Mouse (Mus musculus) forebrain, embryonic 11.5 days (tissue): Measurements from ENCODE around the gene Dusp14. TPM values are rescaled to one million over a fixed set of nuclear protein-coding genes. Genes with fewer than 3 reads are reported as not detected.

Experiments used
- ATAC-seq: fragments of 200-750 bp; cut with Nextera tagmentation; replicated peaks from 2 replicates; pipeline ENCODE4 v1.8.0; 2017; ENCODE audit warnings: moderate TSS enrichment; ENCODE audit not compliant: low FRiP score
- DNase-seq: peaks from one replicate; pipeline ENCODE4 v3.0.0-alpha.2; 2017; ENCODE audit warnings: low spot score
- H3K27ac ChIP-seq: fragments of 300-500 bp; sonication (generic); 2 replicates; pipeline ENCODE4 v1.5.1; 2014; ENCODE audit warnings: low read depth, low read length
- H3K27me3 ChIP-seq: fragments of 300-500 bp; sonication (generic); 2 replicates; pipeline ENCODE4 v1.6.1; 2014; ENCODE audit warnings: mild to moderate bottlenecking, low read length, mixed read lengths; ENCODE audit not compliant: control insufficient read depth, insufficient read depth
- H3K36me3 ChIP-seq: fragments of 300-500 bp; sonication (generic); 2 replicates; pipeline ENCODE4 v1.6.1; 2014; ENCODE audit warnings: mild to moderate bottlenecking, low read length, moderate library complexity, mixed read lengths; ENCODE audit not compliant: control insufficient read depth, insufficient read depth
- H3K4me1 ChIP-seq: fragments of 300-500 bp; sonication (generic); replicated peaks from 2 replicates; pipeline ENCODE4 v1.6.1; 2014; ENCODE audit warnings: low read length, mixed read lengths; ENCODE audit not compliant: control insufficient read depth, insufficient read depth
- H3K4me2 ChIP-seq: fragments of 300-500 bp; sonication (generic); 2 replicates; pipeline ENCODE4 v1.6.1; 2014; ENCODE audit warnings: low read depth, mild to moderate bottlenecking, low read length, moderate library complexity, mixed read lengths; ENCODE audit not compliant: severe bottlenecking
- H3K4me3 ChIP-seq: fragments of 300-500 bp; sonication (generic); 2 replicates; pipeline ENCODE4 v1.5.1; 2014; ENCODE audit warnings: low read depth, low read length
- H3K9ac ChIP-seq: fragments of 300-500 bp; sonication (generic); 2 replicates; pipeline ENCODE4 v1.6.1; 2014; ENCODE audit warnings: low read length
- H3K9me3 ChIP-seq: fragments of 300-500 bp; sonication (generic); 2 replicates; pipeline ENCODE4 v1.6.1; 2016; ENCODE audit warnings: low read length, mixed read lengths; ENCODE audit not compliant: control insufficient read depth
- WGBS: fragments of 180-500 bp; shearing (Covaris S2); extraction: QIAGEN DNeasy Blood & Tissue Kit; methylation state at CpG from one replicate; pipeline ENCODE4 v1.1.7; 2014; 5-methylcytosine and 5-hydroxymethylcytosine counted together
- polyA plus RNA-seq: library from polyadenylated mRNA; unstranded; fragments of >200 nt; fragmentation: Nextera tagmentation; extraction: Ambion mirVana; gene quantifications from 2 replicates; pipeline ENCODE4 v1.2.1, GENCODE M21; 2014

The Dusp14 gene
- polyA plus RNA-seq, 1 experiment from 2014 or later: 12.8 TPM

DNA sequence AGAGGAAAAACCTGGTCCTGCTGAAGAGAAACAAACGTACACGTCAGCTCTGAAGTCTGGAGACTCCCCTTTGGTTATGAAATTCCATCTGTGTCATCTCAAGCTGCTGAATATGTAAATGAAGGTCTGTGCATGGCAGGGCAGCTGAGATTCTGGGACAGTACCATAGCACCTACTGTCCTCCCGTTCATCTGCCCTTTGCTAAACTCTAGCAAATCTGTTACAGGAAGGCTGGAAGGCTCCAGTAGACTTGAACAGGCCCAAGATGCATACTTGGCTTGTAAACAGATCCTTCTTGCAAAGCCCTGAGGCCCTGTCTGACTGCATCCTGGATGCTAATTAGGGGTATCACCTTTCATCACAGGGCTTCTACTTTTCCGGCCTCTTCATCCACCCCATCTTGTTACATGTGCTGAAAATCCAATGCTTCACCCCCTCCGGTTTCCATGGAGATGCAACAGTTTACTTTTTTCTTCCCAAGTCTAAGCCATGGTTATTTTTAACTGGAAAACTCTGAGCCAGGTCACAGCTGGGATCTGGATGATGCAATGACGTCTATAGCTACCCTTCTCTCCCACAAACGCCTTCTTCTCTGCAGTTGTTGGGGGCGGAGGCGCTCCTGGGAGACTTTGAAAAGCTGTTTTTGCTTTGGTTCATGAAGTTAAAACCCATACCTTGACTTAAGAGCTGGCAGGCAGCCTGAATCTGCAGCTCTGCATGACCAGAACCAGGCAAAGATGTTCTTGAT, 4.0 kb upstream of the Dusp14 start:
- DNase-seq (no peak), ATAC-seq (no peak)
- Histone ChIP-seq H3K36me3 (no peaks in the 10 kb centered on the region), H3K27me3 (peaks cover 7% of the 10 kb centered on the region), H3K4me2 (no peak overlapping the region), H3K27ac (no peak overlapping the region), H3K9ac (no peak overlapping the region), H3K4me1 (no peaks in the 10 kb centered on the region; the same call in 1 of the 2 replicates), H3K4me3 (no peak overlapping the region), H3K9me3 (no peaks in the 10 kb centered on the region)
- WGBS: 63% methylated on average over 9 of the region's 9 CpGs

DNA sequence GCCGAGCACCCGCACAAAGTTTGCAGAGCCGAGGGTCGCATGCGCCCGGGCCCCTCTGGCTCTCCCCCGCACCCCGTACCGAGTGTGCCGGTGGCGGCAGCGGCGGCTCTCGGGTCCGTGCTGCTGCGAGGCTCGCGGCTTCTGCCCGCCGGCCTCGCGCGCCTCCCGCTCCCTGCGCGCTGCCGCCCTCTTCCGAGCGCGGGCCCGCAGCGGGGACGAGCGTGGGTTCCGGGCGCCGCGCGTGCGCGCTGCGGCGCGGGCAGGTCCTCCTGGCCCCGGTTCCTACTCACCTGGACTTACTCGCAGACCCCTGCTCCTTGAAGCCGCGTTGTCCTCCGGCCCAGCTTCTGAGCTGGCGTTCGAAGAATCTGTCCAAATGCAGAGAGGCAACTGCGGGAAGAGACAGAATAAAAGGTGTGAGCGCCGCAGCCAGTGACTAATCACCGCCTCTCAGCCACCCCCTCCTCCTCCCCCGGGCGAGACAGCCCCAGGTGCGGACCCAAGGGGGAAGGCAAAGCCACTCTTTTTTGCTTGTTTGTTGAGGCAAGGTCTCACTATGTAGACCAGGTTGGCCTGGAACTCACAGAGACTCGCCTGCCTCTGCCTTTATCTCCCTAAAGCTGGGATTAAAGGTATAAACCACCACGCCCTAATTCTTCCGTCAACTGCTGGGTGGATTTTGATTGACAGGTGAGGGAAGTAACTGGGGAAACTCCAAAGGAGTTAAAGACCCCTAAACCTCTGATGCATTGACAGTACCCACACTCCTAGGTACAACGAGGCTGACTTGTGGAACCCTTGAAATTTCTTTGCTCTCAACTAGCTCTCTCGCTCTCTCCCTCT, 649 bp downstream of the Dusp14 start:
- peak overlapping the region; percentile 66 for H3K4me3 ChIP-seq
- WGBS: 2% methylated on average over 60 of the region's 63 CpGs
- peak overlapping the region; percentile 83 for H3K9ac ChIP-seq
- no peak overlapping the region for H3K27ac ChIP-seq
- no peaks in the 10 kb centered on the region for H3K36me3 ChIP-seq
- DNase-seq: peak; percentile 80
- no peaks in the 10 kb centered on the region for H3K9me3 ChIP-seq
- H3K4me1 ChIP-seq: peaks cover 10% of the 10 kb centered on the region
- peak overlapping the region; percentile 84 for H3K4me2 ChIP-seq
- ATAC-seq: peak; percentile 74
- H3K27me3 ChIP-seq: peaks cover 12% of the 10 kb centered on the region

DNA sequence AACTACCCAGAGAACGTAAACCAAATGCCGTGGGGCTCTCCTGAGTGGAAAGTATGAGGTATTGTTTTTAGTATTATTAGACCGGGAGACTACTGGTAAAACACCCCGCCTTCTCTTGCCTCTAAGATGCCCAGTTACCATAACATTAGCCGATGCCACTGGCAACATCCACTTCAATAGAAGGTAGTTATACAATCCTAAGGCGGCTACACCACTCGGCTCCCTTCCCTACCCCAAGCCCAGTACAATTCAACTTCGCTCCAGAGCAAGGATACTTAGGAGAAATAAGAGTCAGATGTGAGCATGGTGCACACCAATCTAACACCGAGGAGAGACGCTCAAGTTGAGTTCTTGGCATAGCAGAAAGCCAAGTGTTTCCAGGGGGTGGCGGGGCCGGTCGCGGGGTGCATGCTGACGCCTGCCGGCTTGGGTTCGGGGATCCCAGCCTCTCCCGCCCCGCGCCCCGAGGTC, 1.3 kb downstream of the Dusp14 start:
- Histone ChIP-seq H3K36me3 (no peaks in the 10 kb centered on the region), H3K4me1 (peaks cover 10% of the 10 kb centered on the region), H3K27me3 (peaks cover 12% of the 10 kb centered on the region), H3K9me3 (no peaks in the 10 kb centered on the region), H3K27ac (no peak overlapping the region), H3K4me2 (peak overlapping the region; percentile 84), H3K4me3 (peak overlapping the region; percentile 66), H3K9ac (peak overlapping the region; percentile 83)
- WGBS: 2% methylated on average over 21 of the region's 21 CpGs
- no peak for DNase-seq
- peak; percentile 61 for ATAC-seq

DNA sequence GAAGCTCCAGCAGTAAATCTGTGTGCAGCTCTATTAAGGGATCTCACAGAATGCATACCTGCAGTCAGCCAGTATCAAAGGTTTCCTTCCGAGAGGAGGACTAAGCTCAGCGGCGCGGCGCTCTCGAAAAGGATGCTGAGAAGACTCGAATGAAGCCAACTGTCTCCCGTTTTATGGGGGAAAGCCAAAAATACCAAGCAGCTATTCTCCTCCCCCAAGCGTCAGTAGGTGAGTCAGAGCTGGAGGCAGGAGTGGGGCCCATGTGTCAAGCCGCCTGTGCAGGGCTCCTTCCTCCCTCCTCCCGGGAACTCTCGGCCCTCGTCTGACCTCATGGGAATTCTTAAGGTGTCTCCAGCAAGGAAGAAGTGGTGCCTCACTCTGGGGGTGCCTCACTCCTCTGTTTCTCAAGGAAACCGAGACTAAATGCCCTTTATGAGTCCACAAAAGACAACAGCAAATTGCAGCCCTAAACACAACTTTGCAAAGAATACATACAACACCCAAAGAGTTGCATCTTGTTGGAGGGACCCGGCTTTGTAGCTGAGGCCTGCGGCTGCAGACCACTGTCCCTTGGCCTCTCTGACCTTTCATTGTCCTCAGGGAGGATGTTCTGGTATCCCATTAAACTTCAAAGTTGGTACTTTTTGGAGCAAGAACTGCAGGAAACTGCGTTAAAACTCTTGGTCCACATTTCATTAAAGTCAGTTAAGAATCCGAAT, 2.0 kb downstream of the Dusp14 start:
- H3K9ac ChIP-seq: no peak overlapping the region; the same call in 1 of the 2 replicates
- no peaks in the 10 kb centered on the region for H3K9me3 ChIP-seq
- no peaks in the 10 kb centered on the region for H3K36me3 ChIP-seq
- no peak for DNase-seq
- 7% methylated on average over 18 of the region's 18 CpGs for WGBS
- peaks cover 12% of the 10 kb centered on the region for H3K27me3 ChIP-seq
- H3K4me3 ChIP-seq: peak overlapping the region; percentile 66
- ATAC-seq: no peak
- H3K4me1 ChIP-seq: peaks cover 10% of the 10 kb centered on the region
- no peak overlapping the region for H3K27ac ChIP-seq
- H3K4me2 ChIP-seq: peak overlapping the region; percentile 84

DNA sequence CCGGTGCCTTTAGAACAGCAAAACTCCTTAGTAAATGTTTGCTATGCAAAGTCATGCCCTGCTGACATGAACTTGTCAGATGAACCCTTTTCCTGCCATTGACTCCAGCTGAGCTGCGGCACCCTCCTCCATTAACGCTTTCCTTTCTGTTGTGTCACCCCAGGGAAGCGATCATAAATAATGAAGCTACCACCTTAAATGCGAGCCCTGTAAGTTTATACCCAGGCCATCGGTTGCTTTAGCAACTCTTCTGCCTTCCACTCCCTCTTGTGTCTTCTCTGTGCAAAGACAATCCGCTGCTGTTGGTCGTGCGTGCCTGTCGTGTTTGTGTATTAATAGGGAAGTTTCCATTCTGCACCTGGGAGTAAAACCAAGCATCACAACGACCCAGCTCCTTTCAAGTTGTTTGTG, 3.0 kb downstream of the Dusp14 start:
- 15% methylated on average over 11 of the region's 11 CpGs for WGBS
- H3K36me3 ChIP-seq: no peaks in the 10 kb centered on the region
- peaks cover 10% of the 10 kb centered on the region for H3K4me1 ChIP-seq
- no peak overlapping the region for H3K4me3 ChIP-seq
- no peak overlapping the region for H3K27ac ChIP-seq
- no peak for DNase-seq
- no peaks in the 10 kb centered on the region for H3K9me3 ChIP-seq
- H3K9ac ChIP-seq: no peak overlapping the region
- no peak overlapping the region for H3K4me2 ChIP-seq
- no peak for ATAC-seq
- peaks cover 12% of the 10 kb centered on the region for H3K27me3 ChIP-seq

DNA sequence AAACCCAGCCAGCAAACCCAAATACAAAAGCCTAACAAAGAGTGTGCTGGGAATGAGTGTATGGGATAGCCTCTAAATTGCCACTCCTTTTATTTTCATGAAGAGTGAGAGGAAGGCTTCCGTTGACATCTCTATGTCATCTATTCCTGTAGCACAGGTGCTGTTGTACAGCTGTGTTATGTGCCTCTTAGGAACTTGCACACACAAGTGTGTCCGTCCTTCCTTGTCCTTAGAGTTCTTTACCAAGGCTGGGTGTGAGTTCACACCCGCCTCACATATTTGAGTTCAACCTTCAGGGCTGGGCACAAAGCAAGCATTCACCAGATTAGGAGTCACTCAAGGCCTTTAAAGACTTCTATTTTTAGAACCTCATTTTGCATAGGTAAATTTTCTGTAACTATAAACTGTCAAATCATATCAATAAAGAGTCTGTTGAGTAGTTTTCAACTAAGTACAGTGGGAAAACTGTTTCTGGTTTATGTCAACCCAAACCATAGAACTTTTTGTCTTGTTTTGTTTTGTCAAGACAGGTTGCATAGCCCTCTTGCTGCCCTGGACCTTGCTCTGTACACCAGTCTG, 5.3 kb downstream of the Dusp14 start:
- Histone ChIP-seq H3K36me3 (no peaks in the 10 kb centered on the region), H3K4me3 (no peak overlapping the region), H3K4me1 (peaks cover 10% of the 10 kb centered on the region), H3K27me3 (peaks cover 7% of the 10 kb centered on the region), H3K27ac (no peak overlapping the region), H3K4me2 (no peak overlapping the region), H3K9me3 (no peaks in the 10 kb centered on the region), H3K9ac (no peak overlapping the region)
- ATAC-seq (no peak), DNase-seq (no peak)
- WGBS: 94% methylated on average over 3 of the region's 3 CpGs

DNA sequence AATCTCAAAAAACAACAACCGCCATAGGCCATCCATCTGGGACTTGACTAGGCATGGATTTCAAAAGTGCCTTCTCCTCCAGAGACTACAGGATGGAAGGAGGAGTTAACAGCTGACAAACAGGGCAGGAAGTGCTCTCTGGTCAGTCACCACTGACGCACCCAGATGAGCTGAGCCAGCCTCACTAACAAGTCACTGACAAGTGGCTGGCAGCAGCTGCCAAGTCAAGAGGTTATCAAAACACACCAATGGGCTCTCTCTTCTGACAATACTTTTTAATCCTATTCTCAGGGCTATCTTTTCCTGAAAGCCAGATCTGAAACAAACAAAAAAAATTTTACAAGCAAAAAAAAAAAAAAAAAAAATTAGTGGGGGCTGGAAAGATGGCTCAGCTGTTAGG, 6.3 kb downstream of the Dusp14 start:
- H3K4me1 ChIP-seq: peaks cover 10% of the 10 kb centered on the region
- ATAC-seq: no peak
- no peak overlapping the region for H3K9ac ChIP-seq
- H3K36me3 ChIP-seq: no peaks in the 10 kb centered on the region
- H3K9me3 ChIP-seq: no peaks in the 10 kb centered on the region
- 73% methylated on average over 2 of the region's 2 CpGs for WGBS
- H3K4me3 ChIP-seq: no peak overlapping the region
- H3K27ac ChIP-seq: no peak overlapping the region
- 0 out of 2 replicates have a peak, but pooled peaks cover 5% of the 10 kb centered on the region for H3K27me3 ChIP-seq
- DNase-seq: no peak
- H3K4me2 ChIP-seq: no peak overlapping the region

DNA sequence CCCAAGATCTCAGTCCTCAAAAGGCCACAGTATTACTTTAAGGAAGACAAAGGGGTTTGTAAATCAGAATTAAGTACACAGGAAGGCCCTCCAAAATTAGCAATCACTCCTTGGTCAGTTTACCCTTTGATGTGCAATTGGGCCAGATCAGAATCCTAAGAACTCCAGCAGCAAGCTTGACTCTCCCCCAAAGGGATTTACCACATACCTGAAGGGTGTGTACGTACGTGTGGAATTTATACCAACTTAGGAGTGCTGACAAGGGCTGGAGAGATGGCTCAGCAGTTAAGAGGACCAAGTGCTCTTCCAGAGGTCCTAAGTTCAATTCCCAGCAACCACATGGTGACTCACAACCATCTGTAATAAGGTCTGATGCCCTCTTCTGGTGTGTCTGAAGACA, 7.2 kb downstream of the Dusp14 start:
- no peaks in the 10 kb centered on the region for H3K36me3 ChIP-seq
- ATAC-seq: no peak
- no peaks in the 10 kb centered on the region for H3K9me3 ChIP-seq
- H3K4me2 ChIP-seq: no peak overlapping the region
- H3K4me1 ChIP-seq: peaks cover 4% of the 10 kb centered on the region; the same call in 1 of the 2 replicates
- no peak overlapping the region for H3K4me3 ChIP-seq
- H3K27me3 ChIP-seq: 0 out of 2 replicates have a peak, but pooled peaks cover 3% of the 10 kb centered on the region
- 80% methylated on average over 2 of the region's 2 CpGs for WGBS
- no peak overlapping the region for H3K9ac ChIP-seq
- DNase-seq: no peak
- H3K27ac ChIP-seq: no peak overlapping the region
